Mouse (Mus musculus) liver, embryonic 11.5 days (tissue): ENCODE measurements around the gene Fanci. TPM values are rescaled to one million over a fixed set of nuclear protein-coding genes. Genes with fewer than 3 reads are reported as not detected.
A peak's percentile ranks its signal among the peaks of the same experiment; 100 is the strongest.

Source experiments
- ATAC-seq: fragments of 200-750 bp; cut with Nextera tagmentation; replicated peaks from 2 replicates; pipeline ENCODE4 v1.8.0; 2017; ENCODE audit warnings: moderate number of reproducible peaks, mild to moderate bottlenecking, moderate TSS enrichment, moderate library complexity; ENCODE audit not compliant: low FRiP score
- DNase-seq: peaks from one replicate; pipeline ENCODE4 v3.0.0-alpha.2; 2017; ENCODE audit warnings: low spot score
- H3K27ac ChIP-seq: fragments of 300-500 bp; sonication (generic); 2 replicates; pipeline ENCODE4 v1.5.1; 2014; ENCODE audit warnings: mild to moderate bottlenecking, low read depth, low read length, control low read depth
- H3K27me3 ChIP-seq: fragments of 300-500 bp; sonication (generic); replicated peaks from 2 replicates; pipeline ENCODE4 v1.6.1; 2014; ENCODE audit warnings: low read length, mixed read lengths; ENCODE audit not compliant: control insufficient read depth, insufficient read depth
- H3K36me3 ChIP-seq: fragments of 300-500 bp; sonication (generic); 2 replicates; pipeline ENCODE4 v1.6.1; 2014; ENCODE audit warnings: mild to moderate bottlenecking, low read length, moderate library complexity, mixed read lengths; ENCODE audit not compliant: control insufficient read depth, insufficient read depth
- H3K4me1 ChIP-seq: fragments of 300-500 bp; sonication (generic); replicated peaks from 2 replicates; pipeline ENCODE4 v1.6.1; 2014; ENCODE audit warnings: low read length, mixed read lengths; ENCODE audit not compliant: control insufficient read depth, insufficient read depth
- H3K4me2 ChIP-seq: fragments of 300-500 bp; sonication (generic); 2 replicates; pipeline ENCODE4 v1.6.1; 2014; ENCODE audit warnings: mild to moderate bottlenecking, control low read depth, moderate library complexity
- H3K4me3 ChIP-seq: fragments of 300-500 bp; sonication (generic); 2 replicates; pipeline ENCODE4 v1.5.1; 2014; ENCODE audit warnings: low read depth, low read length, control low read depth
- H3K9ac ChIP-seq: fragments of 300-500 bp; sonication (generic); 2 replicates; pipeline ENCODE4 v1.6.1; 2014; ENCODE audit warnings: low read depth, low read length, control low read depth
- H3K9me3 ChIP-seq: fragments of 300-500 bp; sonication (generic); 2 replicates; pipeline ENCODE4 v1.6.1; 2016; ENCODE audit warnings: low read length, inconsistent platforms, mixed read lengths; ENCODE audit not compliant: control insufficient read depth
- WGBS: fragments of 180-500 bp; shearing (Covaris S2); extraction: QIAGEN DNeasy Blood & Tissue Kit; methylation state at CpG from one replicate; pipeline ENCODE4 v1.1.7; 2014; 5-methylcytosine and 5-hydroxymethylcytosine counted together
- polyA plus RNA-seq: library from polyadenylated mRNA; unstranded; fragments of >200 nt; fragmentation: Nextera tagmentation; extraction: Ambion mirVana; gene quantifications from 2 replicates; pipeline ENCODE4 v1.2.1, GENCODE M21; 2014

The Fanci gene
- polyA plus RNA-seq, 1 experiment from 2014 or later, result 17.2 TPM

DNA sequence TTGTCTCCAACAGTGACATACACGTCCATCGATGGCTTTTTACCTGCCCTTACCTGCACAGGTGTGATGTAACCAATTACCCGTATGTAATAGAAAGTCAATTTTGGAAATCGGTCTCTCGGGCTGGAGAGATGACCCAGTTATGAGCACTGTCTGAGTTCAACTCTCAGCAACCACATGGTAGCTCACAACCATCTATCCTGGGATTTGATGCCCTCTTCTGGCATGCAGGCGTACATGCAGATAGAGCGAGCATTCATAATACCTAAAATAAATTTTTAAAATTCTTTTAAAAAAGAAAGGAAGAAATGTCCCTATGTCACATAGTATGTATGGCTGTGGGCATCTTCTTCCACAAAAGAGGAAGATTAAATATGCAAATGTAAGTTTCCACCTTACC, 79.7 kb downstream of the Fanci start:
- Histone ChIP-seq H3K9me3 (no peaks in the 10 kb centered on the region), H3K27ac (no peak overlapping the region), H3K4me3 (no peak overlapping the region), H3K36me3 (no peaks in the 10 kb centered on the region), H3K4me2 (no peak overlapping the region), H3K4me1 (peaks cover 19% of the 10 kb centered on the region), H3K9ac (no peak overlapping the region), H3K27me3 (no peaks in the 10 kb centered on the region)
- no peak for DNase-seq
- WGBS, result 61% methylated on average over 7 of the region's 7 CpGs
- no peak for ATAC-seq

DNA sequence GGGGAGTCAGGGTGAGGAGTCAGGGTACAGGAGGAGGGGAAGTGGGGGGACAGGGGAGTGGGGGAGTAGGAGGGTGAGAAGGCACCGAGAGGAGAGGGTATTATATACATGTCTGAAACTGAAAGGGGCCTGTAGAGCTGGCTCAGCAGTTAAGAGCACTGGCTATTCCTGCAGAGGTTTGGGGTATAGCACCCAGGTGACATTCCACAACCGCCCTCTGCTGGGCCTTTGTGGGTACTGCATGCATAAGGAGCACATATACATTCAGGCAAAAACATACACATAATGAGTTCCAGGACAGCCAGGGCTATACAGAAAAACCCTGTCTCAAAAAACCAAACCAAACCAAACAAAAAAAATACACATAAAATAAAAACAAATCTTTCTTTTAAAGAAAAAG, 81.1 kb downstream of the Fanci start:
- DNase-seq (no peak), ATAC-seq (no peak)
- no peaks in the 10 kb centered on the region for H3K27me3 ChIP-seq
- no peaks in the 10 kb centered on the region for H3K36me3 ChIP-seq
- whole genome bisulfite sequencing, result 52% methylated on average over 2 of the region's 2 CpGs
- H3K4me3 ChIP-seq, result no peak overlapping the region
- H3K4me1 ChIP-seq, result peaks cover 16% of the 10 kb centered on the region
- H3K9me3 ChIP-seq, result no peaks in the 10 kb centered on the region
- H3K9ac ChIP-seq, result no peak overlapping the region
- H3K4me2 ChIP-seq, result no peak overlapping the region
- H3K27ac ChIP-seq, result no peak overlapping the region

DNA sequence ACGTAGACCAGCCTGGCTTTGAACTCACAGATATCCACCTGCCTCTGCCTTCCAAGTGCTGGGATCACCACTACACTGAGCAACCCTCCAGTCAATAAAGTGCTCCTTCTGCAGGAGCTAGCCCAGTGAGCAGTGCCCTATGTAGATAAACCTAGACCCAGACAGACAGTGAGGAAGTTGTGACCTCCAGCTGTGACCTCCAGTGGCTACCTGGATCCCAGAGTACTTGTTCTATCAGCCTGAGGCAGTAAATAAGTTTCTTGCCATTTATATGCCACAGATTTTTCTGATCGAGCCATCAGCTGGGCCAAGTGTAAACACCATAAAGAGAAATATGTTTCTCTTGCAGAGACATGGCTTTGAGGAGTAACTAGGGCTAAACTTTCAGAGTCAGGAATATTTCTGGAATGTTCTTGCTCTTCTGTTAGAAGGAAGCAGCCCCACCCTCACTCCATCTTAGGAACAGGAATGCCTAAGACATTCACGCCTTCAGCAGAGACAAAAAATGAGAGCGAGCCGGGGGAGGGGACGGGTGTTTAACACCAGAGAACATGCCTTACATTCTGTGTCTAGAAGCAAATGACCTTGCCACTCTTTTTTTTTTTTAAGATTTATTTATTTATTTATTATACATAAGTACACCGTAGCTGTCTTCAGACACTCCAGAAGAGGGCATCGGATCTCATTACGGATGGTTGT, 81.9 kb downstream of the Fanci start:
- H3K27ac ChIP-seq, result no peak overlapping the region
- H3K9me3 ChIP-seq, result no peaks in the 10 kb centered on the region
- DNase-seq, result no peak
- ATAC-seq, result no peak
- H3K36me3 ChIP-seq, result no peaks in the 10 kb centered on the region
- H3K27me3 ChIP-seq, result no peaks in the 10 kb centered on the region
- no peak overlapping the region for H3K4me2 ChIP-seq
- H3K4me3 ChIP-seq, result no peak overlapping the region
- H3K4me1 ChIP-seq, result peaks cover 9% of the 10 kb centered on the region
- WGBS, result 87% methylated on average over 9 of the region's 9 CpGs
- no peak overlapping the region for H3K9ac ChIP-seq

DNA sequence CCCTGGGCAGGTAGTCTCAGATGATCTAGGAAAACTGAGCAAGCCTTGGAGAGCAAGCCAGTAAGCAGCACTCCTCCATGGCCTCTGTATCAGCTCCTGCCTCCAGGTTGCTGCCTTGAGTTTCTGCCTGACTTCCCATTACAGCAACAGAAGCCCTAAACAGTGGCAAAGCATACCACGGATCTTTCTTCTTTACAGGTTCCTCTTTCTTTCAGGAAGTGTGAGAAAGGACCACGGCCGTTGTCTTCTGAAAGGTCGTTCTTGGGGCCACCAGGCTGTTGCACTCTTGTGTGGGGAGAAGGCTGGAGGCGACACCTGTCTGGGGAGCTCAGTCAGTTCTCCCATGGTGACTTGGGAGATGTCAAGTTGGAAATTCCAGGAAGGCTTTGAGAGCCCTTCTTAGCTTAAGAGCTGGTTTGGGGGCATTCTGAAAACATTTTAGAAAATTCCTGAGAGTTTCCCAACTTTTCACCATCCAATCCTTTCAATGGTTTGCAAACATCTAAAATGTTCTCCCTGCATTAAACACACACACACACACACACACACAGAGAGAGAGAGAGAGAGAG, 83.2 kb downstream of the Fanci start:
- Histone ChIP-seq H3K36me3 (no peaks in the 10 kb centered on the region), H3K4me3 (no peak overlapping the region), H3K9me3 (no peaks in the 10 kb centered on the region), H3K4me2 (no peak overlapping the region), H3K4me1 (no peaks in the 10 kb centered on the region), H3K27me3 (no peaks in the 10 kb centered on the region), H3K27ac (no peak overlapping the region), H3K9ac (no peak overlapping the region)
- DNase-seq, result no peak
- 35% methylated on average over 5 of the region's 5 CpGs for WGBS
- ATAC-seq, result no peak

DNA sequence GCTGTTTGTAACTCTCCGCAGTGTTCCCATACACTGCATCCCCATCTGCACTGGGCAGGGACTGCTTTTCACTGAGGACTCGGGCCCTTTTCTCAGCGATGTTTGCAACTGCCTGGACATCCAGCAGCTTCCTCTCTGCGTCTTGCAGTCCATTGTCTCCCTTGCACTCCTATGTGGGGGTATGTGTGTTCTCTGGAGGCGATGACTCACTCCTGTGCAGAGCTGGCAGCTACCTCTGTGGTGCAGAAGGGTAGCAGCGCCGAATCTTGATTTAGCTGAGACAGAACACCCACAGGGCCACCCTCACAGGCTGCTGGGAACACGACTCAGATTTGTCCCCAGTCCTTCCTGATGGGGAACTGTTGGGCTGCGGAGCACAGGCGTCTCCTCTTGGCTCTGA, 94.8 kb downstream of the Fanci start:
- Histone ChIP-seq H3K4me1 (no peaks in the 10 kb centered on the region), H3K36me3 (no peaks in the 10 kb centered on the region), H3K4me2 (no peak overlapping the region), H3K27ac (no peak overlapping the region), H3K4me3 (no peak overlapping the region), H3K9ac (no peak overlapping the region), H3K27me3 (0 out of 2 replicates have a peak, but pooled peaks cover 4% of the 10 kb centered on the region), H3K9me3 (no peaks in the 10 kb centered on the region)
- DNase-seq, result no peak
- ATAC-seq, result no peak
- 44% methylated on average over 10 of the region's 10 CpGs for WGBS

DNA sequence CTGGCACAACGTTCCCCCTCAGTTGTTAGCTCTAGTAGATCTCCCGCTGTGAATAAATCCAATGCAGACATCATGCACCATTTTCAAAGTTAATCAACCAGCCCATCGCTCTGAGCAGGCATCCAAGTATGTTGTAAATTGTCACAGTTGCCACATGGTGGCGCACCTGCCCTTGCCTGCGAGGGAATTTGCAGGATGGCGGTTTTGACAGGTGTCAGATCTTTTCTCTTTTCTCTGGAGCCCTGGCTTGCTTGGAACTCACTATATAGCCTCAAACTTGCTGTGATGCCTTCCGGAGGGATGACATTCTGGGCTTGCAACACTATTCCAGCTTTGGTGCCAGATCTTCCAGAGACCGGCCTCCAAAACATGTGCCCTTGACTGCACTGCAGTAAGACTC, 102.2 kb downstream of the Fanci start:
- no peak overlapping the region for H3K27ac ChIP-seq
- H3K4me1 ChIP-seq, result no peaks in the 10 kb centered on the region
- ATAC-seq (no peak), DNase-seq (no peak)
- no peak overlapping the region for H3K9ac ChIP-seq
- no peaks in the 10 kb centered on the region for H3K36me3 ChIP-seq
- H3K9me3 ChIP-seq, result no peaks in the 10 kb centered on the region
- no peak overlapping the region for H3K4me3 ChIP-seq
- no peak overlapping the region for H3K4me2 ChIP-seq
- 11% methylated on average over 8 of the region's 8 CpGs for WGBS
- H3K27me3 ChIP-seq, result peaks cover 48% of the 10 kb centered on the region

DNA sequence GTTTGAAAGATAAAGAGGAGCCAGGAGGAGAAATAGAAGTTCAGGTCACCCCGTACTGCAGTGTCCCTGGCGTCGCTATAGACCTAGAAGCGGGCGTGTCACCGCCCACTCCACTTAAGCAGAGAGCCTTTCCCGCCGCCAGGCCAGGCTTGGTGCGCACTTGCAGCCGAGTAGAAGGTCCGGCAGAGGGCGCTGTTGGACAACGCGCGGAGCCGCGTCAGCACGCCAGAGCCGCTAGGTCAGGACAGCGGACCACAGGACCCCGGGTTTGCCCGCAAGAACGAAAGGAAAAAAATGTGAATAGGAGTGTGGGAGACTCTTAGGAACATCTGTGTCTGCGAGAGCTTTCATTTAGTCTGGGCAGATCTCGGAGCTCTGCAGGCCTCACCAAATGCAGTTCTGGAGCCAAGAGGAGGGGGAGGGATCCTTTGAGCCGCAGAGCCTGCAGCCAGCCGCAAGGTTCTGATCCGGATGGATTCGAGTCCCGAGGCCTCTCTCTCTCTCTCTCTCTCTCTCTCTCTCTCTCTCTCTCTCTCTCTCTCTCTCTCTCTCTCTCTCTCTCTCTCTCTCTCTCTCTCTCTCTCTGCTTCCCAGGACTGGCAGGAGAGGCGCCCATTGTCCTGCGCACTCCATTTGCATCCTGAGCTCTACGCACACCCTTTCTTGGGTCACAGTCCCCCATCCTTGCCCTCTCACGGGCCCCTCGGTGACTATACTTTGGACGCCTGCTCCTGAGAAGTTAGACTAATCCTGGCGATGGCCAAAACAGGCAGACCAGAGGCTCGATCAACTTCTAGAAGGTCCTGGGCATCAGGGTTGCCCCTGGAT, 104.5 kb downstream of the Fanci start:
- no peak overlapping the region for H3K9ac ChIP-seq
- H3K4me1 ChIP-seq, result no peaks in the 10 kb centered on the region
- peak; percentile 77 for DNase-seq
- ATAC-seq, result peak; percentile 71
- H3K27ac ChIP-seq, result no peak overlapping the region
- no peaks in the 10 kb centered on the region for H3K9me3 ChIP-seq
- no peak overlapping the region for H3K4me3 ChIP-seq
- H3K27me3 ChIP-seq, result peaks cover 71% of the 10 kb centered on the region
- 5% methylated on average over 38 of the region's 38 CpGs for WGBS
- H3K4me2 ChIP-seq, result peak overlapping the region; percentile 57
- H3K36me3 ChIP-seq, result no peaks in the 10 kb centered on the region

DNA sequence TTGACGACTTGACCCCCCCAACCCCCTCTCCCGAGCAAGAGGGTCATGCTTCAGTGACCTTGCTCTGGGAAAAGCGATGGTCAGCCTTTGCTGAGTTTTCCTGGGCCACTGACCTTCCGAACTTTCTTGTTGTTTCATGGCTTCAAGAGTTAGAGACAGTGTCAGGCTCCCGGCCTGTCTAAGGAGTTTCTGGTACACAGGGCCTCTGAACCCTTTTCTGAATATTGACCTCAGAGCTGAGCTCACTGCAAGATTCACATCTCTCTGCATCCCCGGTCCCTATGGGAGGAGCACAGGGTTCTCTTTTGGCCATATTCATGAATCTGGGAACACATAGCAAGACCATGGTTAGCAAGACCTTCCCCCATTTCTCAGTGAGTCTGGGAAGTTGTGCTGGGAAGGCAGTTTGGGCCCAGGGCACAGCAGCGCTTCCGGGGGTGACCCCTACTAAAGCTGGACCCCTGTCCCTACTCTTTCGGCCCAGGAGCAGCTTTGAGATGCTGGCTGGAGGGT, 105.1 kb downstream of the Fanci start:
- H3K9ac ChIP-seq, result no peak overlapping the region
- peaks cover 78% of the 10 kb centered on the region for H3K27me3 ChIP-seq
- H3K36me3 ChIP-seq, result no peaks in the 10 kb centered on the region
- H3K27ac ChIP-seq, result no peak overlapping the region
- no peaks in the 10 kb centered on the region for H3K4me1 ChIP-seq
- WGBS, result 11% methylated on average over 9 of the region's 9 CpGs
- H3K4me3 ChIP-seq, result no peak overlapping the region
- H3K4me2 ChIP-seq, result no peak overlapping the region
- ATAC-seq (no peak), DNase-seq (no peak)
- no peaks in the 10 kb centered on the region for H3K9me3 ChIP-seq
